Mouse (Mus musculus): ENCODE data around the gene Rccd1.

DNA sequence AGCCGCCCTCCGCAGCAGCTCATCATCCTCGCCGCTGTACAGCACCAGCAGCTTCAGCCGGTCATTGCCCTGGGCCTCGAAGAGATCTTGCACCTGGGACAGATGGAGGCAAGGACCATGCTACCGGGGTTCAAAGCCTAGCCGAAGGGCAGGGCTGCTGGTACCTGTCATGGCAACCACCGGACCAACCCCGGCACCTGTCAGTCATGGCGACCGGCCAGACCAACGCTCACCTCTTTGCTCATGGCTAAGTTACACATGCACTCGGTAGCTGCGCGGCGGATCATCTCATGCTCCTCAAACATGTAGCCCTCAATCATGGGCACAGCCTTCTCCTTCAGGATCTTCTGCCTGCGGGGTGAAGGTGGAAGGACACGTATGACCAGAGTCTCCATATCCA is 1.8 kb upstream of the Rccd1 start:
- TF ChIP-seq CTCF (IDR thresholded peaks at IDR 0.05; ENCODE audit: low read depth) (no peak), EP300 (IDR thresholded peaks at IDR 0.05; ENCODE audit: low read depth) (no peak)
